Mouse (Mus musculus): ENCODE data around the gene Enc1.

Enc1 gene

GRCm38 (mm10) chr13:97292451-97293245 is 51.7 kb downstream of the Enc1 start:
- no peak for ATAC-seq (ENCODE audit: low TSS enrichment)

- ATAC-seq (ENCODE audit: low TSS enrichment), result no peak
These were observed 54.4 kb downstream of the Enc1 start for GRCm38 (mm10) chr13:97295101-97295852.

GRCm38 (mm10) chr13:97295853-97296219 is 54.9 kb downstream of the Enc1 start:
- no peak for ATAC-seq (ENCODE audit: low TSS enrichment)

GRCm38 (mm10) chr13:97296281-97296680 is 55.4 kb downstream of the Enc1 start:
- ATAC-seq (ENCODE audit: low TSS enrichment), result no peak

- no peak for ATAC-seq (ENCODE audit: low TSS enrichment)
These were observed 55.9 kb downstream of the Enc1 start for GRCm38 (mm10) chr13:97296757-97297156.

- no peak for ATAC-seq (ENCODE audit: low TSS enrichment)
These were observed 56.6 kb downstream of the Enc1 start for GRCm38 (mm10) chr13:97297418-97298050.

- no peak for ATAC-seq (ENCODE audit: low TSS enrichment)
These were observed 58.0 kb downstream of the Enc1 start for GRCm38 (mm10) chr13:97298896-97299295.

GRCm38 (mm10) chr13:97299877-97300873 is 59.3 kb downstream of the Enc1 start:
- ATAC-seq (ENCODE audit: low TSS enrichment), result no peak
